Mouse (Mus musculus): ENCODE measurements around the gene Gm36176.
"Not testable (repeated sequence)": the region's sequence is repeated elsewhere in the genome, so short reads cannot be mapped to it uniquely, and the experiment has no call there.

The Gm36176 gene

GRCm38 (mm10) chr10:77846503-77846902 is at the start of gene Gm36176:
Gene Gm36176 (plus strand): TSS chr10:77846803.
- no peak for DNase-seq (ENCODE audit: low spot score)

GRCm38 (mm10) chr10:77797677-77798076 is 48.9 kb upstream of the Gm36176 start:
- DNase-seq (ENCODE audit: low spot score): no peak

- DNase-seq (ENCODE audit: low spot score): not testable (repeated sequence)
Observed at GRCm38 (mm10) chr10:77798164-77798920, 48.3 kb upstream of the Gm36176 start.

GRCm38 (mm10) chr10:77798921-77799508 is 47.6 kb upstream of the Gm36176 start, which contains the start of gene Gm19668:
Gene Gm19668 (minus strand): TSS chr10:77799133.
- DNase-seq (ENCODE audit: low spot score): no peak

- DNase-seq (ENCODE audit: low spot score): no peak
Observed at GRCm38 (mm10) chr10:77804095-77804494, 42.5 kb upstream of the Gm36176 start.

- no peak for DNase-seq (ENCODE audit: low spot score)
Observed at GRCm38 (mm10) chr10:77811743-77812142, 34.9 kb upstream of the Gm36176 start, which contains the start of gene Gm9507. Gene Gm9507 (minus strand): TSS chr10:77811843.

GRCm38 (mm10) chr10:77814382-77814781 is 32.2 kb upstream of the Gm36176 start, which contains the start of gene Gm2696:
Gene Gm2696 (plus strand): TSS chr10:77814682.
- DNase-seq (ENCODE audit: low spot score): no peak

GRCm38 (mm10) chr10:77815514-77815913 is 31.1 kb upstream of the Gm36176 start:
- DNase-seq (ENCODE audit: low spot score): no peak

GRCm38 (mm10) chr10:77818523-77818922 is 28.1 kb upstream of the Gm36176 start:
- no peak for DNase-seq (ENCODE audit: low spot score)

GRCm38 (mm10) chr10:77819203-77819602 is 27.4 kb upstream of the Gm36176 start:
- DNase-seq (ENCODE audit: low spot score): no peak

- no peak for DNase-seq (ENCODE audit: low spot score)
Observed at GRCm38 (mm10) chr10:77826951-77827350, 19.7 kb upstream of the Gm36176 start, which contains the start of gene Krtap10-4. Gene Krtap10-4 (minus strand): TSS chr10:77827095.

- no peak for DNase-seq (ENCODE audit: low spot score)
Observed at GRCm38 (mm10) chr10:77835647-77836046, 11.0 kb upstream of the Gm36176 start, which contains the start of gene Krtap10-10. Gene Krtap10-10 (plus strand): TSS chr10:77835947.

- DNase-seq (ENCODE audit: low spot score): no peak
Observed at GRCm38 (mm10) chr10:77839006-77839405, 7.6 kb upstream of the Gm36176 start.

GRCm38 (mm10) chr10:77846961-77847360 is 358 bp downstream of the Gm36176 start:
- no peak for DNase-seq (ENCODE audit: low spot score)

GRCm38 (mm10) chr10:77847538-77847937 is 935 bp downstream of the Gm36176 start:
- DNase-seq (ENCODE audit: low spot score): no peak

- no peak for DNase-seq (ENCODE audit: low spot score)
Observed at GRCm38 (mm10) chr10:77852559-77852958, 6.0 kb downstream of the Gm36176 start, which contains the start of gene Gm10318. Gene Gm10318 (plus strand): TSS chr10:77852859.

- DNase-seq (ENCODE audit: low spot score): no peak
Observed at GRCm38 (mm10) chr10:77861675-77862074, 15.1 kb downstream of the Gm36176 start, which contains the start of gene Gm3285. Gene Gm3285 (plus strand): TSS chr10:77861975.

- DNase-seq (ENCODE audit: low spot score): no peak
Observed at GRCm38 (mm10) chr10:77864067-77864761, 17.6 kb downstream of the Gm36176 start.

- DNase-seq (ENCODE audit: low spot score): no peak
Observed at GRCm38 (mm10) chr10:77864762-77865143, 18.1 kb downstream of the Gm36176 start.

GRCm38 (mm10) chr10:77867546-77867945 is 20.9 kb downstream of the Gm36176 start:
- DNase-seq (ENCODE audit: low spot score): no peak

GRCm38 (mm10) chr10:77869651-77870050 is 23.0 kb downstream of the Gm36176 start:
- no peak for DNase-seq (ENCODE audit: low spot score)

- no peak for DNase-seq (ENCODE audit: low spot score)
Observed at GRCm38 (mm10) chr10:77878985-77879384, 32.4 kb downstream of the Gm36176 start.

Measured in urinary bladder, postnatal 10 days (tissue).